Comparison of ENCODE assay signal across 9 mouse cellular contexts in the genomic region with DNA sequence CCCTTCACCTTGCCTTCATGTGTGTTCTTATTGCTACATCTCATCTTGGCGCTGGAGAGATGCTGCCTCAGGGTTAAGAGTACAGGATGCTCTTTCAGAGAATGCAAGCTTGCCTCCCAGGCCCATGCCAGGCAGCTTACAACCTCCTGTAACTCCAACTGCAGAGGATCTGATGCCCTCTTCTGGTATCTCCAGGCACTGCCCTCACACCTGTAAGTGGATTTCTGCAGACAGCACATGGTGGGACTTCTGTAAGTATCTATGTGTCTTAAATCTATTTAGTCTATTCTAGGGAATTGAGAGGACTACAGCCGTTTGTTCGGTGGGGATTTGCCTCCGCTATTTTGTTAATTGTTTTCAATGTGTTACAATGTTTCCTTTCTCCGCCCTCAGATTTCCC. TPM values are rescaled to one million over a fixed set of nuclear protein-coding genes. Genes with fewer than 3 reads are reported as not detected.
DNase-seq lines count a peak whose midpoint lies in the region; ATAC-seq lines count a peak whose summit lies in the region.
"Had no signal": no experiment of that assay in that cellular context is flagged by ENCODE, and none has a peak within 500 bp of the region (broad histone marks: within the 10 kb centered on the region; RNA-seq: fewer than 3 reads in every experiment).

No protein-coding gene starts in this region.

- 66% methylated on average over 5 of the region's 5 CpGs for WGBS in midbrain, embryonic 14.5 days
- 63% methylated on average over 5 of the region's 5 CpGs for WGBS in midbrain, embryonic 16.5 days

- DNase-seq in midbrain, embryonic 14.5 days = peak; percentile 68
- peak; percentile 7 for DNase-seq in adipocyte (ENCODE audit: low spot score)
- peak; percentile 61 for DNase-seq in embryo, embryonic 10.5 days (ENCODE audit: low spot score)
- peak; percentile 63 for DNase-seq in kidney, postnatal 10 days
- DNase-seq in lung, postnatal 10 days = peak; percentile 53
- DNase-seq in spleen, postnatal 36 days (ENCODE audit: low spot score in 2 of 2) = peak; percentile 30 to 45
- no peak for DNase-seq in c-Kit-positive CD71-positive TER-119-positive erythroid progenitor cells, embryonic 14.5 days (ENCODE audit: low spot score)

- no peak overlapping the region for H3K4me2 ChIP-seq in midbrain, embryonic 14.5 days (ENCODE audit: low read length)
- H3K4me2 ChIP-seq in midbrain, embryonic 16.5 days (ENCODE audit: low read length) = no peak overlapping the region

- no peaks in the 10 kb centered on the region for H3K9me3 ChIP-seq in midbrain, embryonic 14.5 days (ENCODE audit: control insufficient read depth, low read length)
- no peaks in the 10 kb centered on the region for H3K9me3 ChIP-seq in midbrain, embryonic 16.5 days (replicated peaks; ENCODE audit: control insufficient read depth, low read length, poor library complexity, severe bottlenecking)

- H3K9ac ChIP-seq in midbrain, embryonic 14.5 days (replicated peaks; ENCODE audit: low read length) = no peak overlapping the region
- no peak overlapping the region for H3K9ac ChIP-seq in midbrain, embryonic 16.5 days (ENCODE audit: low read depth, low read length)

- H3K4me1 ChIP-seq in midbrain, embryonic 14.5 days (ENCODE audit: control insufficient read depth, insufficient read depth, low read length) = no peaks in the 10 kb centered on the region
- no peaks in the 10 kb centered on the region for H3K4me1 ChIP-seq in midbrain, embryonic 16.5 days (ENCODE audit: control insufficient read depth, insufficient read depth, low read length)

- no peaks in the 10 kb centered on the region for H3K27me3 ChIP-seq in midbrain, embryonic 14.5 days (ENCODE audit: control insufficient read depth, insufficient read depth, low read length)
- no peaks in the 10 kb centered on the region for H3K27me3 ChIP-seq in midbrain, embryonic 16.5 days (ENCODE audit: control insufficient read depth, insufficient read depth, low read depth, low read length)

- no peaks in the 10 kb centered on the region for H3K36me3 ChIP-seq in midbrain, embryonic 14.5 days (ENCODE audit: control insufficient read depth, insufficient read depth, low read length)
- no peaks in the 10 kb centered on the region for H3K36me3 ChIP-seq in midbrain, embryonic 16.5 days (ENCODE audit: control insufficient read depth, insufficient read depth, low read length)

- ATAC-seq in midbrain, embryonic 14.5 days (ENCODE audit: low FRiP score, low TSS enrichment) = no peak
- ATAC-seq in midbrain, embryonic 16.5 days = no peak

- H3K4me3 ChIP-seq in midbrain, embryonic 14.5 days (replicated peaks; ENCODE audit: low read depth, low read length) = no peak overlapping the region
- no peak overlapping the region for H3K4me3 ChIP-seq in midbrain, embryonic 16.5 days (ENCODE audit: low read depth, low read length)

- H3K27ac ChIP-seq in midbrain, embryonic 14.5 days (replicated peaks; ENCODE audit: low read depth, low read length) = no peak overlapping the region
- H3K27ac ChIP-seq in midbrain, embryonic 16.5 days (ENCODE audit: low read length) = no peak overlapping the region

RNA-seq across cellular contexts. Expression of a gene that starts 7.8 kb away (rescaled TPM):
- polyA plus RNA-seq in midbrain, embryonic 14.5 days (2014; fragmentation: Nextera tagmentation; extraction: Ambion mirVana) = not detected in 2 replicates
- polyA plus RNA-seq in midbrain, embryonic 16.5 days (2015; fragmentation: Nextera tagmentation; extraction: Ambion mirVana) = not detected in 2 replicates
- polyA plus RNA-seq: lung, embryonic 16.5 days had no signal

RNA-seq across cellular contexts. Expression of a gene that starts 29.9 kb away (rescaled TPM):
- 0.11 TPM in 1 of 2 replicates, not detected in the other for polyA plus RNA-seq in midbrain, embryonic 14.5 days (2014; fragmentation: Nextera tagmentation; extraction: Ambion mirVana)
- polyA plus RNA-seq in midbrain, embryonic 16.5 days (2015; fragmentation: Nextera tagmentation; extraction: Ambion mirVana) = 0.14 and 0.29 TPM in 2 replicates
- polyA plus RNA-seq: lung, embryonic 16.5 days had no signal

RNA-seq across cellular contexts. Expression of a gene that starts 44.9 kb away (rescaled TPM):
- 0.28 and 0.51 TPM in 2 replicates for polyA plus RNA-seq in midbrain, embryonic 14.5 days (2014; fragmentation: Nextera tagmentation; extraction: Ambion mirVana)
- polyA plus RNA-seq in midbrain, embryonic 16.5 days (2015; fragmentation: Nextera tagmentation; extraction: Ambion mirVana) = 0.19 TPM in 2 replicates
- polyA plus RNA-seq: lung, embryonic 16.5 days had no signal

RNA-seq across cellular contexts. Expression of a gene that starts 49.0 kb away (rescaled TPM):
- 4.1 and 6.9 TPM in 2 replicates for polyA plus RNA-seq in midbrain, embryonic 14.5 days (2014; fragmentation: Nextera tagmentation; extraction: Ambion mirVana)
- 8.2 and 11.3 TPM in 2 replicates for polyA plus RNA-seq in midbrain, embryonic 16.5 days (2015; fragmentation: Nextera tagmentation; extraction: Ambion mirVana)

RNA-seq across cellular contexts. Expression of a gene that starts 58.1 kb away (rescaled TPM):
- polyA plus RNA-seq in midbrain, embryonic 14.5 days (2014; fragmentation: Nextera tagmentation; extraction: Ambion mirVana) = not detected in 2 replicates
- polyA plus RNA-seq in midbrain, embryonic 16.5 days (2015; fragmentation: Nextera tagmentation; extraction: Ambion mirVana) = not detected in 2 replicates
- polyA plus RNA-seq: lung, embryonic 16.5 days had no signal
